Mouse (Mus musculus) olfactory bulb, adult 2 months (tissue): ENCODE results near the gene Spout1. TPM values are rescaled to one million over a fixed set of nuclear protein-coding genes. Genes with fewer than 3 reads are reported as not detected.
"Not testable (repeated sequence)": the region's sequence is repeated elsewhere in the genome, so short reads cannot be mapped to it uniquely, and the experiment has no call there.

Experiments
- H3K27ac ChIP-seq: fragments of 200-500 bp; 2 replicates; pipeline ENCODE4 v1.5.1; 2012; ENCODE audit warnings: low read depth, low read length; ENCODE audit not compliant: insufficient read depth
- H3K4me1 ChIP-seq: fragments of 200-500 bp; 2 replicates; pipeline ENCODE4 v1.6.1; 2012; ENCODE audit warnings: low read length; ENCODE audit not compliant: control insufficient read depth, insufficient read depth
- H3K4me3 ChIP-seq: fragments of 200-500 bp; 2 replicates; pipeline ENCODE4 v1.5.1; 2012; ENCODE audit warnings: mild to moderate bottlenecking, low read depth, low read length, moderate library complexity; ENCODE audit not compliant: insufficient read depth
- CTCF ChIP-seq: fragments of 200-500 bp; IDR thresholded peaks from 2 replicates; pipeline ENCODE4 v1.5.1; 2012; ENCODE audit warnings: low read depth, mild to moderate bottlenecking, low read length, moderate library complexity; ENCODE audit not compliant: insufficient read depth
- POLR2A ChIP-seq: fragments of 200-500 bp; IDR thresholded peaks from 2 replicates; pipeline ENCODE4 v1.6.1; 2012; ENCODE audit warnings: mild to moderate bottlenecking, low read depth, low read length, moderate library complexity; ENCODE audit not compliant: insufficient read depth
- WGBS: fragments of 180-500 bp; shearing (Covaris S2); methylation state at CpG from one replicate; pipeline ENCODE4 v1.1.7; 2018; 5-methylcytosine and 5-hydroxymethylcytosine counted together
- polyA plus RNA-seq: library from polyadenylated mRNA; stranded (reverse); fragments of >200 nt; gene quantifications from 2 replicates; pipeline ENCODE4 v1.2.4, GENCODE M21; 2012; ENCODE audit warnings: low replicate concordance; ENCODE audit not compliant: missing spikeins, insufficient read depth, insufficient read length

Gene Spout1
- polyA plus RNA-seq, 1 experiment, result not detected

GRCm38 (mm10) chr2:30134928-30135620 lies 43.2 kb downstream of the Spout1 start:
- Histone ChIP-seq H3K4me3 (0 out of 2 replicates have a peak overlapping the region, but pooled peaks have one; percentile 87), H3K4me1 (peaks cover 19% of the 10 kb centered on the region), H3K27ac (no peak overlapping the region)
- no peak for TF ChIP-seq POLR2A
- TF ChIP-seq CTCF, result no peak
- WGBS, result 35% methylated on average over 10 of the region's 10 CpGs

GRCm38 (mm10) chr2:30134378-30134711 lies 43.9 kb downstream of the Spout1 start:
- H3K27ac ChIP-seq, result no peak overlapping the region
- peak overlapping the region; percentile 87 for H3K4me3 ChIP-seq
- 5% methylated on average over 6 of the region's 6 CpGs for WGBS
- peaks cover 19% of the 10 kb centered on the region for H3K4me1 ChIP-seq
- TF ChIP-seq CTCF (no peak), POLR2A (no peak)

GRCm38 (mm10) chr2:30133613-30134377 lies 44.5 kb downstream of the Spout1 start, which contains the start of gene Tbc1d13:
Gene Tbc1d13 (plus strand): TSS chr2:30133746.
- peak within 1 kb of the TSS; percentile 87 for H3K4me3 ChIP-seq
- H3K27ac ChIP-seq, result peak within 1 kb of the TSS; percentile 18; the same call in 1 of the 2 replicates
- TF ChIP-seq POLR2A, result peak; percentile 86
- no peak for TF ChIP-seq CTCF
- under 1% methylated on average over 46 of the region's 46 CpGs for WGBS
- peaks cover 19% of the 10 kb centered on the region for H3K4me1 ChIP-seq

- H3K27ac ChIP-seq, result peak overlapping the region; percentile 18; the same call in 1 of the 2 replicates
These were observed 45.3 kb downstream of the Spout1 start for GRCm38 (mm10) chr2:30132801-30133612.

GRCm38 (mm10) chr2:30131240-30131639 lies 47.0 kb downstream of the Spout1 start:
- H3K27ac ChIP-seq, H3K4me3 ChIP-seq: not testable (repeated sequence)
- 57% methylated on average over 5 of the region's 5 CpGs for WGBS
- H3K4me1 ChIP-seq, result peaks cover 12% of the 10 kb centered on the region

More at GRCm38 (mm10) chr2:30132801-30133612, 45.3 kb downstream of the Spout1 start:
- WGBS, result 10% methylated on average over 16 of the region's 16 CpGs
- H3K4me1 ChIP-seq, result peaks cover 19% of the 10 kb centered on the region
- TF ChIP-seq POLR2A, result no peak
- TF ChIP-seq CTCF, result no peak
- H3K4me3 ChIP-seq, result peak overlapping the region; percentile 87

GRCm38 (mm10) chr2:30130156-30130555 lies 48.1 kb downstream of the Spout1 start:
- Histone ChIP-seq H3K4me3 (no peak overlapping the region), H3K27ac (no peak overlapping the region), H3K4me1 (peaks cover 10% of the 10 kb centered on the region)
- 83% methylated on average over 4 of the region's 4 CpGs for WGBS
- TF ChIP-seq POLR2A (no peak), CTCF (no peak)

- TF ChIP-seq CTCF (no peak), POLR2A (no peak)
- 29% methylated on average over 2 of the region's 2 CpGs for WGBS
- no peak overlapping the region for H3K27ac ChIP-seq
- no peak overlapping the region for H3K4me3 ChIP-seq
- H3K4me1 ChIP-seq, result peaks cover 2% of the 10 kb centered on the region; the same call in 1 of the 2 replicates
These were observed 49.5 kb downstream of the Spout1 start for GRCm38 (mm10) chr2:30128789-30129188.

- 4% methylated on average over 31 of the region's 31 CpGs for WGBS
- H3K4me3 ChIP-seq, result peak within 1 kb of the TSS; percentile 97
- TF ChIP-seq CTCF (no peak), POLR2A (peak; percentile 63)
- peak within 1 kb of the TSS; percentile 98 for H3K27ac ChIP-seq
- H3K4me1 ChIP-seq, result peaks cover 20% of the 10 kb centered on the region
These were observed 53.6 kb downstream of the Spout1 start, which contains the start of gene Zer1 for GRCm38 (mm10) chr2:30124472-30125274. Gene Zer1 (minus strand): TSS chr2:30124585.
